Mouse (Mus musculus) T-helper 17 cell (primary cell): Measurements from ENCODE around the gene Acadl.

Experiments used
- in situ Hi-C, 2 experiments: fragments of 300-600 bp; cut with MboI, MseI; formaldehyde crosslinking; loops; 1 replicate in 1 of 2; 2 replicates in 1 of 2; pipeline ENCODE4 v1.15.1; 2025; ENCODE audit warnings: high pct_unique_total_duplicates in 2 of 2

The Acadl gene

DNA sequence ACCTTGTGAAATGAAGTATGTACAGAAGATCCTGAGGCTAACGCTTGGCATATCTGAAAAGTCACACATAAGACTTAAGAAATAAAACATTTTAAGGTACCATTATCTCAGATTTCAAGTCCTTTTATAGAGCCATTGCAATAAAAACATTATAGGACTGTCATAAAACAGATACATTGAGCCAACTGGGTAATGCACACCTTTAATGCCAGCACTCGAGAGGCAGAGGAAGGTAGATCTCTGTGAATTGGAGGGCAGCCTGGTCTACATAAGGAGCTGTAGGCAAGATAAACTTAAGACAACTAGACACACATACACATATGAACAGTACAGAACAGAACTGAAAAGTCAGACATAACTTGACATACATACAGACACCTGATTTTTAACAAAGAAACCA lies 65.1 kb downstream of the Acadl start:
- in situ Hi-C loops: no loop called here

DNA sequence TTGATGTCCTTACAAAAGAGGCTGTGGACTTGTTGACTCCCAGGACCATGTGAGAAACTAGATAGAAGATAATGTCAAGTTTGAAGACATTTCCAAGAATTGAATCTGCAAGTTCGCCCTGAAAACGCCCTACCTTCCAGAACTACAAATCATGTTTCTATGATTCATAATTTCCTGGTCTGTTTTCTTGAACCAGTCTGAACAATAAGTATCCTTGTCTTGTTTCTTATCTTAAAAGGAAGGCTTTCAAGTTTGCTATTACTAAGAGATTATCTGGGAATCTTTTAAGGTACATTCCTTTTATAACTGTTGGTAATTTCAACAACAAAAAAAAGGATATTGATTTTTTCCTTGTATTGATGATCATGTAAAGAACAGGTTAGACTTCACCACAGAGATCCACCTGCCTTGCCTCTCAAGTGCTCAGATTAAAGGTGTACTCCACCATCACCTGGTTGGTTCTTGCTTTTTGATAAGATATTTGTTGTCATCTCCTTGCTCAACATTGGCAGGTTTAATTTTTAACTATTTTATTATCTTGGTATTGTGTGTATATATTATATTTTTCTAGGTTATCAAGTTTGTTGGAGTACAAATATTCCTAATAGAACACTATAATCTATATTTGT lies 70.1 kb downstream of the Acadl start:
- in situ Hi-C loops: no loop called here

DNA sequence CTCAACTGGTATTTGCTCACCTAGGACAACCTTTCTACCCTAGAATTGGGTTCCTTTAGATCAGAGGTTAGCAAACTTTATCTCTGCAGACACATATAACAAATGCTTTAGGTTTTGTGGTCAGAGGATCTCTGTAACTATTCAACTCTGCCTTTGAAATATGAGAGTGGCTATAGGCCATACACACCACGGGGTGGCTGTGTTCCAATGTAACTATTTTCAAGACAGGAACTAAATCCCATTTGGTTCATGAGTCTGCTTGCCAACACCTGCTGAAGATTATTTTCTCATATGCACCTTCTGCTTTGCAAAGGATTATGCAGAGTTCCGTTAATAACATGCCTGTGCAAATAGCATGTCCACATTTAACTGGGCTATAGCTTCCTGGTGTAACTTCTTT lies 80.8 kb downstream of the Acadl start:
- in situ Hi-C loops: no loop called here

DNA sequence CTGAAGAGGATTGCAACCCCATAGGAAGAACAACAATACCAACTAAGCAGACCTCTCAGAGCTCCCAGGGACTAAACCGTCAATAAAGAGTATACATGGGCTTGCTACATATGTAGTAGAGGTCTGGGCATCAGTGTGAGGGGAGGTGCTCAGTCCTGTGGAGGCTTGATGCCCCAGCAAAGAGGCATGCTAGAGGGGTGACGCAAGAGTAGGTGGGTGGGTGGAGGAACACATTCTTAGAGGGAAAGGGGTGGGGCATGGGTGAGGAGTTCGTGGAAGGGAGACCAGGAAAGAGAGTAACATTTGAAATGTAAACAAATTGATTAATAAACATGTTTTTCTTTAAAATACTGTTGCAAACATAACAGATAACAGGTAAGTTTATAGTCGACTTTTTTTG lies 82.0 kb downstream of the Acadl start:
- in situ Hi-C loops: no loop called here
